Mouse (Mus musculus): ENCODE results near the gene Ikzf1. TPM values are rescaled to one million over a fixed set of nuclear protein-coding genes. Genes with fewer than 3 reads are reported as not detected.
A peak's percentile ranks its signal among the peaks of the same experiment; 100 is the strongest.

The Ikzf1 gene
- total RNA-seq, 1 experiment: 0.49 TPM

DNA sequence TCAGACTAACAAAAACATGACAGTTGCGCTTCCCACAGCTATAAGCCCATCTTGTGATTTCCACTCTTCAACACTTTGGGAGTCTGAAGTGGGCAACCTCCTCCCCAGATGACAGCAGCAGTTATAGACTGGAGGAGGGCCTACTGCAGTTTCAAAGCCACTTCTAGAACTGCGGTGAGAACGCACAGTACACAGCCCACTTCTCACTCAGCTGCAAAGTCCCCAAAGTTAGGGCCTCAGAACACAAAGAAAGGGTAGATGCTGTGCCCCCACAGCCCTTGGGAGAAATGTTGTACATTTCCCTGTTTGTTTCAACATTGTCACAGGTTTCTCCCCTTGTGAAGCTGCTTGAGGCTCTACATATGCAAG lies 16.9 kb upstream of the Ikzf1 start:
- TF ChIP-seq HCFC1 (IDR thresholded peaks at IDR 0.05; ENCODE audit: borderline replicate concordance, insufficient read depth, low read length) (no peak), ZC3H11A (IDR thresholded peaks at IDR 0.05; ENCODE audit: borderline replicate concordance, low read depth, low read length) (no peak), ZNF384 (IDR thresholded peaks at IDR 0.05; ENCODE audit: low read depth, low read length) (no peak), MAFK (IDR thresholded peaks at IDR 0.05; ENCODE audit: insufficient read depth, low read depth, low read length) (no peak)
- in situ Hi-C loops (cut with MboI; ENCODE audit: low sequenced_read_pairs in 2 of 2, unreplicated experiment in 2 of 2): no loop called here
- Histone ChIP-seq H3K9ac (ENCODE audit: insufficient read depth, low read depth, low read length, poor library complexity, severe bottlenecking) (no peak overlapping the region), H3K9me3 (ENCODE audit: control insufficient read depth, insufficient read depth, low read depth, low read length) (no peaks in the 10 kb centered on the region), H3K36me3 (ENCODE audit: control insufficient read depth, insufficient read depth, low read length, poor library complexity, severe bottlenecking) (no peaks in the 10 kb centered on the region), H3K4me1 (ENCODE audit: control insufficient read depth in 2 of 2, insufficient read depth in 2 of 2, low read length in 2 of 2, poor library complexity in 1 of 2) (no peaks in the 10 kb centered on the region), H3K27ac (ENCODE audit: insufficient read depth, low read depth, low read length, poor library complexity, severe bottlenecking) (no peak overlapping the region), H3K4me3 (ENCODE audit: insufficient read depth in 1 of 2, low read depth in 1 of 2, low read length in 2 of 2, poor library complexity in 1 of 2, severe bottlenecking in 1 of 2) (no peak overlapping the region)
- DNase-seq (ENCODE audit: low read depth, low spot score): no peak

DNA sequence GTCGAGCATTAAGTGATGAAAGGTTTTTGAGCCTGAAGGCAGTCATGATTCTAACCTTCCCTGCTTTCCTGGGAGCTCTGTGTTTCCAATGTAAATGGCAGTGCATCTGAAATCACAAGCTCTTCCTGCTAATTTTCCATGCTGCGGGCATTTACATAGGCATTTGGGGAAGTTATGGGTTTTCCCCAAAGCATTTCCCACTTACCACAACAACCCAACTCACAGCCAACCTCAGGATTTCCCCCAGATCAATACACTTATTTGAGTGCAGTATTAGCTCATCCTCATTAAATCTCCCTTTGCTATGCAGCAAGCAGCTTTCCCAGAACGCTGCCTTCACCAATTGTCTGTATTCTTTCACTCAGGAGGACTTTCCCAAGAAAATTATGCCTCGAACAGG lies 11.8 kb upstream of the Ikzf1 start:
- Histone ChIP-seq H3K9ac (ENCODE audit: insufficient read depth, low read depth, low read length, poor library complexity, severe bottlenecking) (no peak overlapping the region), H3K9me3 (ENCODE audit: control insufficient read depth, insufficient read depth, low read depth, low read length) (no peaks in the 10 kb centered on the region), H3K27ac (ENCODE audit: insufficient read depth, low read depth, low read length, poor library complexity, severe bottlenecking) (no peak overlapping the region), H3K4me1 (ENCODE audit: control insufficient read depth in 2 of 2, insufficient read depth in 2 of 2, low read length in 2 of 2, poor library complexity in 1 of 2) (no peaks in the 10 kb centered on the region), H3K36me3 (ENCODE audit: control insufficient read depth, insufficient read depth, low read length, poor library complexity, severe bottlenecking) (no peaks in the 10 kb centered on the region), H3K4me3 (ENCODE audit: insufficient read depth in 1 of 2, low read depth in 1 of 2, low read length in 2 of 2, poor library complexity in 1 of 2, severe bottlenecking in 1 of 2) (no peak overlapping the region)
- DNase-seq (ENCODE audit: low read depth, low spot score): no peak
- in situ Hi-C loops (cut with MboI; ENCODE audit: low sequenced_read_pairs in 2 of 2, unreplicated experiment in 2 of 2): no loop called here
- no peak for TF ChIP-seq ZC3H11A (IDR thresholded peaks at IDR 0.05; ENCODE audit: borderline replicate concordance, low read depth, low read length)
- no peak for TF ChIP-seq MAFK (IDR thresholded peaks at IDR 0.05; ENCODE audit: insufficient read depth, low read depth, low read length)
- TF ChIP-seq CHD2 (IDR thresholded peaks at IDR 0.05; ENCODE audit: low read depth, low read length): no peak
- no peak for TF ChIP-seq ZNF384 (IDR thresholded peaks at IDR 0.05; ENCODE audit: low read depth, low read length)
- no peak for TF ChIP-seq HCFC1 (IDR thresholded peaks at IDR 0.05; ENCODE audit: borderline replicate concordance, insufficient read depth, low read length)

DNA sequence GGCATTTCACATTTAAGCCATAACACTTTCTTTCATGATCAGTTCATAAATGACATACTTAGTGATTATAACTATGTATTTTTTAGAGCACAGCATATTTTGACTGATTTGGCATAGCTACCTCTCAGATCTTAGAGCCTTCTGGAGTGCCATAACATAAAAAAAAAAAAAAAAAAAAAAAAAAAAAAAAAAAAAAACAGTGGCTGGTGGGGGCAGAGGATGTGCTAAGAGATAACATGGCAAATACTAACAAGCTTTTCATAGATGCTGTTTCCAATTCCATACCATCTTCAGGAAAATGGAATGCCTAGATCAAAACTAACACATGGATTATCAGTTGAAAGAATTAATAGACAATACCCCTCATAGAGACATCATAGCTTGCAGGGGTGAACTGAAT lies 9.7 kb upstream of the Ikzf1 start:
- in situ Hi-C loops (cut with MboI; ENCODE audit: low sequenced_read_pairs in 2 of 2, unreplicated experiment in 2 of 2): no loop called here
- Histone ChIP-seq H3K4me1 (ENCODE audit: control insufficient read depth in 2 of 2, insufficient read depth in 2 of 2, low read length in 2 of 2, poor library complexity in 1 of 2) (no peaks in the 10 kb centered on the region), H3K9me3 (ENCODE audit: control insufficient read depth, insufficient read depth, low read depth, low read length) (no peaks in the 10 kb centered on the region), H3K9ac (ENCODE audit: insufficient read depth, low read depth, low read length, poor library complexity, severe bottlenecking) (no peak overlapping the region), H3K4me3 (ENCODE audit: insufficient read depth in 1 of 2, low read depth in 1 of 2, low read length in 2 of 2, poor library complexity in 1 of 2, severe bottlenecking in 1 of 2) (no peak overlapping the region), H3K36me3 (ENCODE audit: control insufficient read depth, insufficient read depth, low read length, poor library complexity, severe bottlenecking) (no peaks in the 10 kb centered on the region), H3K27ac (ENCODE audit: insufficient read depth, low read depth, low read length, poor library complexity, severe bottlenecking) (no peak overlapping the region)
- no peak for DNase-seq (ENCODE audit: low read depth, low spot score)
- TF ChIP-seq ZNF384 (IDR thresholded peaks at IDR 0.05; ENCODE audit: low read depth, low read length) (peak; percentile 64), CHD2 (IDR thresholded peaks at IDR 0.05; ENCODE audit: low read depth, low read length) (no peak)

DNA sequence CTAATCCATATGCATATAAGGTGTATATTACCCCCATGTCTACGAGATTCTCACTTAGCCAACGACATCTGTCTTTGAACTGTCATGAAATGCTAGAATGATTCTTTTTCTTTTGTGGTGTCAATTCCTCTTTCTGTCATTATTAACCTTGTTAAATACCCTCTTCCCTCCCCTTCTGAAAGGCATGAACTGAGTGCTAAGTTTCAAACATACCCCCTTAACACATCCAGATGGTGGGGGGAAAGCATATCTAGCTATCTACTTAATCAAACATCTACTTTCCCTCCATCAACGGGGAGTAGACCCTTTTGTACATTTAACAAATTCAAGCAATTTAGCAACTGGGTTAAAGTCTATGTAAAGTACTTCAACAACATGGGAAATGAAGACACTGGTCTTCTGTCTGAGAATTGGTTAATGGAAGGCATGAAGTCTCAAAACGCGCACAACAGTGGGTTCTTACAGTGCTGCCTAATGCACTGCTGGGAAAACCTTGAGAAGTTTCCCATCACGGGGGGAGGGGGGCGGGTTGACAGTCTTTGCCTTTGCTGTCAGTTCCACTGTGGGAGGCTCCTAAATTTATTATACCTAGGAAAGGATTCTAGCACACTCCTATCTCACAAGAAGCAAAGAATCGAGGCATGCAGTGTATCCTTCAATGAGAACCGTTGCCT lies 8.6 kb upstream of the Ikzf1 start:
- Histone ChIP-seq H3K9ac (ENCODE audit: insufficient read depth, low read depth, low read length, poor library complexity, severe bottlenecking) (no peak overlapping the region), H3K9me3 (ENCODE audit: control insufficient read depth, insufficient read depth, low read depth, low read length) (no peaks in the 10 kb centered on the region), H3K36me3 (ENCODE audit: control insufficient read depth, insufficient read depth, low read length, poor library complexity, severe bottlenecking) (no peaks in the 10 kb centered on the region), H3K27ac (ENCODE audit: insufficient read depth, low read depth, low read length, poor library complexity, severe bottlenecking) (no peak overlapping the region), H3K4me1 (ENCODE audit: control insufficient read depth in 2 of 2, insufficient read depth in 2 of 2, low read length in 2 of 2, poor library complexity in 1 of 2) (no peaks in the 10 kb centered on the region), H3K4me3 (ENCODE audit: insufficient read depth in 1 of 2, low read depth in 1 of 2, low read length in 2 of 2, poor library complexity in 1 of 2, severe bottlenecking in 1 of 2) (no peak overlapping the region)
- DNase-seq (ENCODE audit: low read depth, low spot score): no peak
- in situ Hi-C loops (cut with MboI; ENCODE audit: low sequenced_read_pairs in 2 of 2, unreplicated experiment in 2 of 2): no loop called here
- no peak for TF ChIP-seq MAFK (IDR thresholded peaks at IDR 0.05; ENCODE audit: insufficient read depth, low read depth, low read length)
- TF ChIP-seq ZC3H11A (IDR thresholded peaks at IDR 0.05; ENCODE audit: borderline replicate concordance, low read depth, low read length): no peak
- no peak for TF ChIP-seq HCFC1 (IDR thresholded peaks at IDR 0.05; ENCODE audit: borderline replicate concordance, insufficient read depth, low read length)
- TF ChIP-seq ZNF384 (IDR thresholded peaks at IDR 0.05; ENCODE audit: low read depth, low read length): no peak
- TF ChIP-seq CHD2 (IDR thresholded peaks at IDR 0.05; ENCODE audit: low read depth, low read length): no peak

DNA sequence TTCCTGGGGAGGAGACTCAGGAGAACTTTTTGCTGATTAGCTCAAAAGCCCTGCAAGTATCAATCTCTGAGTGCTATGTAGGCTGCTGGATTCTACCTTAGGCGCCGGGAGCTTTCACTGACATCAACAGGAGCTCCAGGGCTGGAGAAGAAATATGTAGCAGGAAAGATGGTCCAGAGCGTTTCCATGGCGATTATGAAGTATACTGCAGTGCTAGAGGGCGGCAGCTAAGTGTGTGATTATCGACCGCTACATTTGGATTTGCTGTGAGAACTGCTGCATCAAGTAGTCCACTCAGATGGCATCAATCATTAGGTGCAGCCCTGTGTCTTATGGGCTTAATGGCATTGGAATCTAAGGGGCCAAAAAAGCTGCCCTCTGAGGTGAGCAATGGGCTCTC lies 7.6 kb upstream of the Ikzf1 start:
- Histone ChIP-seq H3K9ac (ENCODE audit: insufficient read depth, low read depth, low read length, poor library complexity, severe bottlenecking) (no peak overlapping the region), H3K9me3 (ENCODE audit: control insufficient read depth, insufficient read depth, low read depth, low read length) (no peaks in the 10 kb centered on the region), H3K27ac (ENCODE audit: insufficient read depth, low read depth, low read length, poor library complexity, severe bottlenecking) (no peak overlapping the region), H3K4me1 (ENCODE audit: control insufficient read depth in 2 of 2, insufficient read depth in 2 of 2, low read length in 2 of 2, poor library complexity in 1 of 2) (no peaks in the 10 kb centered on the region), H3K4me3 (ENCODE audit: insufficient read depth in 1 of 2, low read depth in 1 of 2, low read length in 2 of 2, poor library complexity in 1 of 2, severe bottlenecking in 1 of 2) (no peak overlapping the region), H3K36me3 (ENCODE audit: control insufficient read depth, insufficient read depth, low read length, poor library complexity, severe bottlenecking) (no peaks in the 10 kb centered on the region)
- no peak for TF ChIP-seq CHD2 (IDR thresholded peaks at IDR 0.05; ENCODE audit: low read depth, low read length)
- TF ChIP-seq MAFK (IDR thresholded peaks at IDR 0.05; ENCODE audit: insufficient read depth, low read depth, low read length): no peak
- in situ Hi-C loops (cut with MboI; ENCODE audit: low sequenced_read_pairs in 2 of 2, unreplicated experiment in 2 of 2): no loop called here
- no peak for DNase-seq (ENCODE audit: low read depth, low spot score)

All from ES-E14 (cell line).